Mouse (Mus musculus) macrophage (primary cell): ENCODE results near the gene Idh1. TPM values are rescaled to one million over a fixed set of nuclear protein-coding genes. Genes with fewer than 3 reads are reported as not detected.
A peak's percentile ranks its signal among the peaks of the same experiment; 100 is the strongest.

ENCODE experiments used
- H3K27ac ChIP-seq: fragments of 350-480 bp; formaldehyde crosslinking; 2 replicates; pipeline ENCODE4 v1.9.0; 2021
- H3K36me3 ChIP-seq: fragments of 350-480 bp; formaldehyde crosslinking; 2 replicates; pipeline ENCODE4 v1.9.0; 2021; ENCODE audit errors: inconsistent target
- H3K4me3 ChIP-seq: fragments of 350-480 bp; formaldehyde crosslinking; 2 replicates; pipeline ENCODE4 v1.9.0; 2021; ENCODE audit errors: inconsistent target
- H3K79me2 ChIP-seq: fragments of 350-480 bp; formaldehyde crosslinking; 2 replicates; pipeline ENCODE4 v1.9.0; 2021; ENCODE audit errors: inconsistent target
- WGBS: methylation state at CpG from one replicate; pipeline ENCODE4 v1.1.7; 2026; ENCODE audit warnings: inconsistent platforms; ENCODE audit not compliant: missing documents; 5-methylcytosine and 5-hydroxymethylcytosine counted together
- polyA plus RNA-seq: library from polyadenylated mRNA; stranded (reverse); fragments of 250-400 nt; gene quantifications from 3 replicates; pipeline ENCODE4 v1.2.4, GENCODE M21; 2018; ENCODE audit warnings: inconsistent platforms

Idh1 gene
- polyA plus RNA-seq, 1 experiment from 2014 or later = 289 TPM

- Histone ChIP-seq H3K36me3 (no peaks in the 10 kb centered on the region), H3K27ac (peak overlapping the region; percentile 89), H3K79me2 (peaks cover 39% of the 10 kb centered on the region), H3K4me3 (peak overlapping the region; percentile 41)
- 38% methylated on average over 12 of the region's 12 CpGs for WGBS
Observed at GRCm38 (mm10) chr1:65185524-65186205, 635 bp downstream of the Idh1 start.

GRCm38 (mm10) chr1:65185011-65185410 is 1.3 kb downstream of the Idh1 start:
- peaks cover 32% of the 10 kb centered on the region for H3K79me2 ChIP-seq
- 94% methylated on average over 8 of the region's 8 CpGs for WGBS
- no peaks in the 10 kb centered on the region for H3K36me3 ChIP-seq
- H3K4me3 ChIP-seq = no peak overlapping the region
- H3K27ac ChIP-seq = peak overlapping the region; percentile 89; the same call in 1 of the 2 replicates

GRCm38 (mm10) chr1:65183994-65184393 is 2.3 kb downstream of the Idh1 start:
- Histone ChIP-seq H3K79me2 (peaks cover 22% of the 10 kb centered on the region), H3K36me3 (no peaks in the 10 kb centered on the region), H3K27ac (no peak overlapping the region), H3K4me3 (no peak overlapping the region)
- WGBS = 89% methylated on average over 1 of the region's 2 CpGs

GRCm38 (mm10) chr1:65181459-65181858 is 4.8 kb downstream of the Idh1 start:
- Histone ChIP-seq H3K36me3 (no peaks in the 10 kb centered on the region), H3K27ac (no peak overlapping the region), H3K79me2 (peaks cover 10% of the 10 kb centered on the region), H3K4me3 (no peak overlapping the region)
- 84% methylated on average over 5 of the region's 5 CpGs for WGBS

GRCm38 (mm10) chr1:65179634-65180249 is 6.6 kb downstream of the Idh1 start:
- Histone ChIP-seq H3K79me2 (peaks cover 27% of the 10 kb centered on the region), H3K36me3 (peaks cover under 1% of the 10 kb centered on the region; the same call in 1 of the 2 replicates), H3K27ac (peak overlapping the region; percentile 97), H3K4me3 (peak overlapping the region; percentile 93)
- WGBS = 4% methylated on average over 10 of the region's 11 CpGs

- under 1% methylated on average over 33 of the region's 39 CpGs for WGBS
- H3K4me3 ChIP-seq = peak overlapping the region; percentile 93
- H3K27ac ChIP-seq = peak overlapping the region; percentile 97
- peaks cover 35% of the 10 kb centered on the region for H3K79me2 ChIP-seq
- peaks cover 7% of the 10 kb centered on the region; the same call in 1 of the 2 replicates for H3K36me3 ChIP-seq
Observed at GRCm38 (mm10) chr1:65178902-65179432, 7.3 kb downstream of the Idh1 start.

GRCm38 (mm10) chr1:65178126-65178901 is 8.0 kb downstream of the Idh1 start:
- Histone ChIP-seq H3K4me3 (peak overlapping the region; percentile 93), H3K27ac (peak overlapping the region; percentile 97), H3K79me2 (peaks cover 41% of the 10 kb centered on the region), H3K36me3 (peaks cover 7% of the 10 kb centered on the region; the same call in 1 of the 2 replicates)
- WGBS = 1% methylated on average over 27 of the region's 27 CpGs

- Histone ChIP-seq H3K27ac (peak overlapping the region; percentile 97), H3K4me3 (peak overlapping the region; percentile 93), H3K79me2 (peaks cover 50% of the 10 kb centered on the region), H3K36me3 (peaks cover 7% of the 10 kb centered on the region; the same call in 1 of the 2 replicates)
- 2% methylated on average over 3 of the region's 3 CpGs for WGBS
Observed at GRCm38 (mm10) chr1:65177452-65177851, 8.8 kb downstream of the Idh1 start.

GRCm38 (mm10) chr1:65176912-65177311 is 9.4 kb downstream of the Idh1 start:
- Histone ChIP-seq H3K4me3 (peak overlapping the region; percentile 93), H3K79me2 (peaks cover 55% of the 10 kb centered on the region), H3K36me3 (peaks cover 8% of the 10 kb centered on the region; the same call in 1 of the 2 replicates), H3K27ac (peak overlapping the region; percentile 97)
- WGBS = 0% methylated on average over 5 of the region's 5 CpGs

- H3K79me2 ChIP-seq = peaks cover 63% of the 10 kb centered on the region
- peaks cover 16% of the 10 kb centered on the region; the same call in 1 of the 2 replicates for H3K36me3 ChIP-seq
- H3K4me3 ChIP-seq = peak overlapping the region; percentile 93; the same call in 1 of the 2 replicates
- WGBS = 85% methylated on average over 4 of the region's 4 CpGs
- H3K27ac ChIP-seq = peak overlapping the region; percentile 97; the same call in 1 of the 2 replicates
Observed at GRCm38 (mm10) chr1:65176171-65176570, 10.1 kb downstream of the Idh1 start.

- H3K4me3 ChIP-seq = no peak overlapping the region
- 100% methylated on average over 2 of the region's 2 CpGs for WGBS
- peaks cover 87% of the 10 kb centered on the region for H3K79me2 ChIP-seq
- no peak overlapping the region for H3K27ac ChIP-seq
- H3K36me3 ChIP-seq = peaks cover 40% of the 10 kb centered on the region
Observed at GRCm38 (mm10) chr1:65173716-65174115, 12.6 kb downstream of the Idh1 start.

- H3K79me2 ChIP-seq = peaks cover 78% of the 10 kb centered on the region
- WGBS = 97% methylated on average over 4 of the region's 4 CpGs
- H3K27ac ChIP-seq = no peak overlapping the region
- peaks cover 59% of the 10 kb centered on the region for H3K36me3 ChIP-seq
- H3K4me3 ChIP-seq = no peak overlapping the region
Observed at GRCm38 (mm10) chr1:65171579-65171978, 14.7 kb downstream of the Idh1 start.

- WGBS = 88% methylated on average over 5 of the region's 5 CpGs
Observed at GRCm38 (mm10) chr1:65169947-65170346, 16.4 kb downstream of the Idh1 start.

GRCm38 (mm10) chr1:65169536-65169935 is 16.8 kb downstream of the Idh1 start:
- 96% methylated on average over 7 of the region's 7 CpGs for WGBS
- H3K79me2 ChIP-seq = peaks cover 58% of the 10 kb centered on the region
- no peak overlapping the region for H3K4me3 ChIP-seq
- H3K27ac ChIP-seq = no peak overlapping the region
- H3K36me3 ChIP-seq = peaks cover 78% of the 10 kb centered on the region

More at GRCm38 (mm10) chr1:65169947-65170346, 16.4 kb downstream of the Idh1 start:
- Histone ChIP-seq H3K79me2 (peaks cover 62% of the 10 kb centered on the region), H3K4me3 (no peak overlapping the region), H3K36me3 (peaks cover 76% of the 10 kb centered on the region), H3K27ac (no peak overlapping the region)
